Mouse (Mus musculus) ES-Bruce4 (cell line): ENCODE data around the gene Rbpjl.

Experiments
- CTCF ChIP-seq: IDR thresholded peaks from one replicate; pipeline ENCODE4 v1.8.1; 2011; ENCODE audit warnings: low read depth, low read length
- POLR2A ChIP-seq: IDR thresholded peaks from one replicate; pipeline ENCODE4 v1.8.1; 2011; ENCODE audit warnings: low read length; ENCODE audit not compliant: insufficient read depth

GRCm38 (mm10) chr2:164405060-164405459 is 2.1 kb downstream of the Rbpjl start, which contains the start of gene Matn4:
- TF ChIP-seq CTCF (no peak), POLR2A (no peak)
